Mouse (Mus musculus) G1E-ER4 (cell line): ENCODE data around the gene Gmfg. TPM values are rescaled to one million over a fixed set of nuclear protein-coding genes. Genes with fewer than 3 reads are reported as not detected.

ENCODE experiments used
- GATA1 ChIP-seq: IDR thresholded peaks from one replicate; pipeline ENCODE4 v1.8.0; 2012; ENCODE audit warnings: low read length, inconsistent platforms
- polyA plus RNA-seq: library from polyadenylated mRNA; stranded (reverse); fragments of >175 nt; gene quantifications from 2 replicates; pipeline ENCODE4 v1.2.3, GENCODE M21; 2012

Gene Gmfg
- polyA plus RNA-seq, 1 experiment: 1.7 TPM

GRCm38 (mm10) chr7:28451531-28452360 is 14.5 kb downstream of the Gmfg start, which contains the start of gene Lrfn1:
Lrfn1 (plus strand) TSS chr7:28451980.
- TF ChIP-seq GATA1: no peak

- TF ChIP-seq GATA1: no peak
Measured at GRCm38 (mm10) chr7:28452361-28453005, 15.2 kb downstream of the Gmfg start.

- TF ChIP-seq GATA1: no peak
Measured at GRCm38 (mm10) chr7:28460361-28460760, 23.1 kb downstream of the Gmfg start.

GRCm38 (mm10) chr7:28462769-28463168 is 25.5 kb downstream of the Gmfg start:
- no peak for TF ChIP-seq GATA1

GRCm38 (mm10) chr7:28464416-28465212 is 27.4 kb downstream of the Gmfg start:
- TF ChIP-seq GATA1: no peak

- TF ChIP-seq GATA1: no peak
Measured at GRCm38 (mm10) chr7:28466721-28467212, 29.5 kb downstream of the Gmfg start.

GRCm38 (mm10) chr7:28467213-28467751 is 30.0 kb downstream of the Gmfg start:
- TF ChIP-seq GATA1: no peak

GRCm38 (mm10) chr7:28476191-28476590 is 38.9 kb downstream of the Gmfg start:
- TF ChIP-seq GATA1: no peak

GRCm38 (mm10) chr7:28477363-28477762 is 40.1 kb downstream of the Gmfg start:
- TF ChIP-seq GATA1: no peak

GRCm38 (mm10) chr7:28478854-28479253 is 41.6 kb downstream of the Gmfg start:
- no peak for TF ChIP-seq GATA1

GRCm38 (mm10) chr7:28482854-28483253 is 45.6 kb downstream of the Gmfg start:
- no peak for TF ChIP-seq GATA1

GRCm38 (mm10) chr7:28484192-28484591 is 46.9 kb downstream of the Gmfg start:
- TF ChIP-seq GATA1: no peak

- no peak for TF ChIP-seq GATA1
Measured at GRCm38 (mm10) chr7:28488030-28488491, 50.8 kb downstream of the Gmfg start.

- TF ChIP-seq GATA1: no peak
Measured at GRCm38 (mm10) chr7:28490410-28490809, 53.2 kb downstream of the Gmfg start.

- no peak for TF ChIP-seq GATA1
Measured at GRCm38 (mm10) chr7:28490903-28491302, 53.7 kb downstream of the Gmfg start.
